In the genomic region with DNA sequence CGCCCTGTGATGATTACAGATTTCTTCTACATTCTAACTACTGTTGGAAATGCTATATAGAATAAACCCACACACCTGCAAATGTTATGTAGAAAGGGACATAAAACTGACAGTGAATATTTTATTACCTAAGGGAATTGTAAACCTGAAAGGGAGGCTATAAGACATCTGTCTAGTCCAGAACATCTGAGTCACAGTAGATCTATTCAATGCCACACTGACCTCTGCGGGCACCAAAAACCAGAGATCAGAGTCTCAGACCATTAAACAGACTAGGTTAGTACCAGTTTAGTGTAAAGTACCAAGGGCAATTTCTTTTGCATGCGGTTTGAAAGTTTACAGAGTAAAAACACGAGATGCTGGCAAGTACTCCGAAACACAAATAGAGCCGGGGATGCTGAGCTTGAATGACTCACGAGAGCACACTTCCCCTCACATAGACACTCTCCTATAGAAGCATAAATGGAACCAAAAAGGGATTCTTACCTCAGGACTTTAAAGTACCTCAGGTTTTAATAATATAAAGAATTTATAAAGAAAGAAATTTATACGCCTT, we compare ENCODE assay signal across 29 mouse cellular contexts.
DNase-seq lines count a peak whose midpoint lies in the region; ATAC-seq and TF ChIP-seq lines count a peak whose summit lies in the region.
"Had no signal": no experiment of that assay in that cellular context is flagged by ENCODE, and none has a peak within 500 bp of the region (broad histone marks: within the 10 kb centered on the region; RNA-seq: fewer than 3 reads in every experiment).

No protein-coding gene starts in this region.

- ATAC-seq in kidney, postnatal 0 days (replicated peaks; ENCODE audit: low FRiP score, low read depth) = no peak
- ATAC-seq: forebrain, embryonic 14.5 days; intestine, embryonic 16.5 days; liver, embryonic 12.5 days; liver, postnatal 0 days; midbrain, embryonic 13.5 days had no signal

- no peak overlapping the region for H3K4me2 ChIP-seq in kidney, postnatal 0 days (ENCODE audit: low read length)
- H3K4me2 ChIP-seq: heart, embryonic 11.5 days; hindbrain, embryonic 13.5 days; limb, embryonic 13.5 days; liver, embryonic 12.5 days; midbrain, embryonic 13.5 days; neural tube, embryonic 13.5 days; stomach, embryonic 15.5 days had no signal

- no peak overlapping the region for H3K27ac ChIP-seq in kidney, postnatal 0 days
- H3K27ac ChIP-seq: gastrocnemius, adult 2 months; hindbrain, embryonic 13.5 days; layer of hippocampus, adult 2 months; left cerebral cortex, adult 2 months; limb, embryonic 13.5 days; liver, embryonic 12.5 days; midbrain, embryonic 13.5 days; neural tube, embryonic 13.5 days; stomach, embryonic 15.5 days had no signal

- no peak overlapping the region for H3K9ac ChIP-seq in kidney, postnatal 0 days (ENCODE audit: low read depth, low read length)
- H3K9ac ChIP-seq: hindbrain, embryonic 13.5 days; limb, embryonic 13.5 days; liver, embryonic 12.5 days; liver, postnatal 0 days; midbrain, embryonic 13.5 days; neural tube, embryonic 13.5 days; stomach, embryonic 15.5 days had no signal

- TF ChIP-seq CTCF in kidney, postnatal 0 days (IDR thresholded peaks at IDR 0.05; ENCODE audit: low read depth) = no peak

- no peaks in the 10 kb centered on the region for H3K4me1 ChIP-seq in kidney, postnatal 0 days (replicated peaks; ENCODE audit: insufficient read depth, low read length)
- H3K4me1 ChIP-seq: hindbrain, embryonic 13.5 days; limb, embryonic 13.5 days; liver, embryonic 12.5 days; megakaryocyte, embryonic 14.5 days; midbrain, embryonic 13.5 days; neural tube, embryonic 13.5 days; stomach, embryonic 15.5 days had no signal

- WGBS in kidney, postnatal 0 days = 46% methylated on average over 8 of the region's 8 CpGs

- no peaks in the 10 kb centered on the region for H3K36me3 ChIP-seq in kidney, postnatal 0 days (ENCODE audit: insufficient read depth, low read length)
- H3K36me3 ChIP-seq: hindbrain, embryonic 13.5 days; limb, embryonic 13.5 days; liver, embryonic 12.5 days; midbrain, embryonic 13.5 days; neural tube, embryonic 13.5 days; stomach, embryonic 15.5 days had no signal

- no peaks in the 10 kb centered on the region for H3K9me3 ChIP-seq in kidney, postnatal 0 days (replicated peaks; ENCODE audit: low read length)
- H3K9me3 ChIP-seq: hindbrain, embryonic 13.5 days; limb, embryonic 13.5 days; liver, embryonic 12.5 days; megakaryocyte, embryonic 14.5 days; midbrain, embryonic 13.5 days; neural tube, embryonic 13.5 days; stomach, embryonic 15.5 days had no signal

- H3K27me3 ChIP-seq in kidney, postnatal 0 days (ENCODE audit: insufficient read depth, low read length) = no peaks in the 10 kb centered on the region
- H3K27me3 ChIP-seq: hindbrain, embryonic 13.5 days; limb, embryonic 13.5 days; liver, embryonic 12.5 days; megakaryocyte, embryonic 14.5 days; midbrain, embryonic 13.5 days; neural tube, embryonic 13.5 days; stomach, embryonic 15.5 days had no signal

- no peak overlapping the region for H3K4me3 ChIP-seq in kidney, postnatal 0 days (replicated peaks; ENCODE audit: low read depth, low read length)
- H3K4me3 ChIP-seq: gastrocnemius, adult 2 months; hindbrain, embryonic 13.5 days; layer of hippocampus, adult 2 months; left cerebral cortex, adult 2 months; limb, embryonic 13.5 days; liver, embryonic 12.5 days; megakaryocyte, embryonic 14.5 days; midbrain, embryonic 13.5 days; neural tube, embryonic 13.5 days; stomach, embryonic 15.5 days had no signal

- peak; percentile 23 for DNase-seq in kidney, adult 11 months
- DNase-seq in kidney, adult 18-20 months = no peak
- peak; percentile 50 for DNase-seq in brain, adult 2 months (ENCODE audit: low read depth, low spot score)
- DNase-seq in kidney, postnatal 0 days (ENCODE audit: low spot score) = peak; percentile 70
- DNase-seq in telencephalon, adult 2 months (ENCODE audit: low read depth, low spot score) = peak; percentile 9
- no peak for DNase-seq in cerebellum, postnatal 10 days
- DNase-seq in retina, embryonic 14.5 days (ENCODE audit: low spot score) = no peak
- DNase-seq: adrenal gland, postnatal 25 days; cerebellum, adult 2 months; cerebellum, postnatal 25 days; gastrocnemius, adult 2 months; gastrocnemius, postnatal 36 days; heart, adult 18-20 months; heart, postnatal 36 days; liver, postnatal 0 days; lung, postnatal 4 days; thymus, postnatal 14 days had no signal

Comparison
In these comparisons a context has a peak if more than half of its experiments do, and no peak if none do; other contexts are left out.
1. DNase-seq: peak in kidney, adult 11 months (single experiment), brain, adult 2 months (single experiment), kidney, postnatal 0 days (single experiment) and telencephalon, adult 2 months (single experiment); none in kidney, adult 18-20 months (single experiment), cerebellum, postnatal 10 days (0 of 2) and retina, embryonic 14.5 days (single experiment).